13 mouse cellular contexts compared by ENCODE assay signal in genomic region chr8:84223322-84224029, GRCm38 (mm10). TPM values are rescaled to one million over a fixed set of nuclear protein-coding genes. Genes with fewer than 3 reads are reported as not detected.
DNase-seq lines count a peak whose midpoint lies in the region; ATAC-seq and TF ChIP-seq lines count a peak whose summit lies in the region.
"Had no signal": no experiment of that assay in that cellular context is flagged by ENCODE, and none has a peak within 500 bp of the region (broad histone marks: within the 10 kb centered on the region; RNA-seq: fewer than 3 reads in every experiment).

No protein-coding gene starts in this region.

- peak overlapping the region; percentile 94 for H3K27ac ChIP-seq in layer of hippocampus, adult 2 months
- H3K27ac ChIP-seq: liver, embryonic 14.5 days had no signal

- peak; percentile 10 for DNase-seq in embryo, embryonic 10.5 days (ENCODE audit: low spot score)
- no peak for DNase-seq in embryo, embryonic 11 days
- peak in 1 of 2 experiments; percentile 57 for DNase-seq in layer of hippocampus, adult 2 months (ENCODE audit: low spot score in 2 of 2)
- no peak for DNase-seq in layer of hippocampus, postnatal 14 days (ENCODE audit: low spot score in 2 of 2)
- peak; percentile 91 for DNase-seq in A20 (ENCODE audit: low read depth, low spot score)
- peak; percentile 75 for DNase-seq in WW6 (ENCODE audit: low read depth, low spot score)
- DNase-seq in kidney, postnatal 36 days = no peak
- DNase-seq: kidney, postnatal 25 days; thymus, adult 18-20 months had no signal

- ATAC-seq in inflammation-experienced regulatory T-cells, adult 6 months = no peak

- H3K4me3 ChIP-seq in layer of hippocampus, adult 2 months = peak overlapping the region; percentile 47
- H3K4me3 ChIP-seq: erythroblast, embryonic 14.5 days; heart, embryonic 12.5 days had no signal

- TF ChIP-seq CTCF in layer of hippocampus, adult 2 months (conservative IDR thresholded peaks at IDR 0.05) = no peak

RNA-seq across cellular contexts. Expression of gene Zswim4, which starts 13.4 kb away (rescaled TPM):
- 10 to 100 TPM; 18.0 to 19.3 TPM for total RNA-seq in layer of hippocampus, adult 2 months (2021)
- total RNA-seq in layer of hippocampus, postnatal 14 days (2021) = 10 to 100 TPM; 17.2 to 18.8 TPM
- 1 to 10 TPM; 2.9 to 4.8 (median 4.4) TPM for polyA plus RNA-seq in inflammation-experienced regulatory T-cells, adult 6 months (2017; shearing (Covaris generic))

RNA-seq across cellular contexts. Expression of gene D8Ertd738e, which starts 26.0 kb away (rescaled TPM):
- 100 to 1,000 TPM; 143 to 146 TPM for total RNA-seq in layer of hippocampus, adult 2 months (2021)
- 100 to 1,000 TPM; 147 to 156 TPM for total RNA-seq in layer of hippocampus, postnatal 14 days (2021)
- polyA plus RNA-seq in inflammation-experienced regulatory T-cells, adult 6 months (2017; shearing (Covaris generic)) = 100 to 1,000 TPM; 351 to 392 (median 390) TPM

RNA-seq across cellular contexts. Expression of gene Mri1, which starts 33.6 kb away (rescaled TPM):
- total RNA-seq in layer of hippocampus, adult 2 months (2021) = 10 to 100 TPM; 19.0 to 21.9 TPM
- total RNA-seq in layer of hippocampus, postnatal 14 days (2021) = 10 to 100 TPM; 24.7 to 28.7 TPM
- 10 to 100 TPM in 2 of 3 experiments, 1 to 10 TPM in 1; 7.2 to 34.3 (median 25.2) TPM for polyA plus RNA-seq in inflammation-experienced regulatory T-cells, adult 6 months (2017; shearing (Covaris generic))

RNA-seq across cellular contexts. Expression of gene Nanos3, which starts 38.5 kb away (rescaled TPM):
- total RNA-seq in layer of hippocampus, adult 2 months (2021) = 1 to 10 TPM; 2.6 to 5.0 TPM
- total RNA-seq in layer of hippocampus, postnatal 14 days (2021) = 1 to 10 TPM; 3.8 to 4.4 TPM
- not detected for polyA plus RNA-seq in inflammation-experienced regulatory T-cells, adult 6 months (2017; shearing (Covaris generic))
- polyA plus RNA-seq: erythroblast, embryonic 14.5 days had no signal

RNA-seq across cellular contexts. Expression of gene Ccdc130, which starts 46.7 kb away (rescaled TPM):
- 10 to 100 TPM; 31.9 to 35.9 TPM for total RNA-seq in layer of hippocampus, adult 2 months (2021)
- 10 to 100 TPM; 20.4 to 21.4 TPM for total RNA-seq in layer of hippocampus, postnatal 14 days (2021)
- 10 to 100 TPM; 40.4 to 53.7 (median 44.6) TPM for polyA plus RNA-seq in inflammation-experienced regulatory T-cells, adult 6 months (2017; shearing (Covaris generic))

Comparison
In these comparisons a context has a peak if more than half of its experiments do, and no peak if none do; other contexts are left out.
1. DNase-seq: peak in embryo, embryonic 10.5 days (single experiment), A20 (single experiment) and WW6 (single experiment); none in embryo, embryonic 11 days (single experiment), layer of hippocampus, postnatal 14 days (0 of 2) and kidney, postnatal 36 days (0 of 2).